Mouse (Mus musculus) embryonic facial prominence, embryonic 13.5 days (tissue): Measurements from ENCODE around the gene Lingo2. TPM values are rescaled to one million over a fixed set of nuclear protein-coding genes. Genes with fewer than 3 reads are reported as not detected.

Experiments used
- ATAC-seq: fragments of 200-750 bp; cut with Nextera tagmentation; 2 replicates; pipeline ENCODE4 v1.8.0; 2017; ENCODE audit warnings: low read depth; ENCODE audit not compliant: insufficient number of reproducible peaks, insufficient read depth, low FRiP score, low TSS enrichment
- H3K27ac ChIP-seq: fragments of 300-500 bp; sonication (generic); 2 replicates; pipeline ENCODE4 v1.5.1; 2015; ENCODE audit warnings: moderate library complexity, mild to moderate bottlenecking, inconsistent platforms
- H3K27me3 ChIP-seq: fragments of 300-500 bp; sonication (generic); 2 replicates; pipeline ENCODE4 v1.6.1; 2015; ENCODE audit warnings: mild to moderate bottlenecking, inconsistent platforms
- H3K36me3 ChIP-seq: fragments of 300-500 bp; sonication (generic); 2 replicates; pipeline ENCODE4 v1.6.1; 2015; ENCODE audit warnings: mild to moderate bottlenecking, inconsistent platforms
- H3K4me1 ChIP-seq: fragments of 300-500 bp; sonication (generic); 2 replicates; pipeline ENCODE4 v1.6.1; 2015; ENCODE audit warnings: inconsistent platforms
- H3K4me2 ChIP-seq: fragments of 300-500 bp; sonication (generic); 2 replicates; pipeline ENCODE4 v1.6.1; 2015; ENCODE audit warnings: moderate library complexity, mild to moderate bottlenecking, inconsistent platforms
- H3K4me3 ChIP-seq: fragments of 300-500 bp; sonication (generic); 2 replicates; pipeline ENCODE4 v1.5.1; 2015; ENCODE audit warnings: mild to moderate bottlenecking, inconsistent platforms
- H3K9ac ChIP-seq: fragments of 300-500 bp; sonication (generic); 2 replicates; pipeline ENCODE4 v1.6.1; 2015; ENCODE audit warnings: mild to moderate bottlenecking, inconsistent platforms
- H3K9me3 ChIP-seq: fragments of 300-500 bp; sonication (generic); 2 replicates; pipeline ENCODE4 v1.6.1; 2016; ENCODE audit warnings: inconsistent platforms
- WGBS: fragments of 180-500 bp; shearing (Covaris S2); methylation state at CpG from one replicate; pipeline ENCODE4 v1.1.7; 2015; ENCODE audit warnings: mixed read lengths; 5-methylcytosine and 5-hydroxymethylcytosine counted together
- polyA plus RNA-seq: library from polyadenylated mRNA; unstranded; fragments of >200 nt; fragmentation: Nextera tagmentation; extraction: Ambion mirVana; gene quantifications from 2 replicates; pipeline ENCODE4 v1.2.1, GENCODE M21; 2015

The Lingo2 gene
- polyA plus RNA-seq, 1 experiment from 2014 or later, result 6.9 TPM

DNA sequence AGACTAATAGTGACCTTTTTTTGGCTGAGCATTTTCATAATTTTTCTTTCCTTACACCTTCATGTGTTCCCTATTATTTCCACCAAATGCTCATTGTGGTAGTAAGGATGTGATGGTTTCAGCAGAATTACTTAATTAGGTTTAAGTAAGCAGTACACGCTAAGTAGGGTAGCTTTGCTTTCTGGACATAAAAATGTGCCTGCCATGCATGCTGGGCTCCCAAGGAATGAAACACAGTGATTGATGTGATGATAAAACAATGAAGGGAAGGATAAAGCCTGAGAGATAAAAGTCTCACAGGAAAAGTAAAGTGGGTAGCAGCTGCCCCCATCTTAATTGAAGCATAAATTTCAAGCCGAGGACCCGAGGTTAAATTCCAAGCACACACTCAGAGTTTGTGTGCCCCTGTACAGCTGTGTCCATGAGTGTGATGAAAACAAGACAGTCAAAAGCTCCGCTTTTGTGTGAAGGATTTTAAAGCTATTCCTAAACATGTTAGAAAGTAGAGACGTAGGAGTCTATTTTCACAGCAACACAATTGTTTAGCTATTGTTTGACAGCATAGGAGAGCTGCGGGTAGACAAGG is 898.7 kb downstream of the Lingo2 start:
- Histone ChIP-seq H3K36me3 (no peaks in the 10 kb centered on the region), H3K27ac (no peak overlapping the region), H3K4me2 (no peak overlapping the region), H3K4me1 (no peaks in the 10 kb centered on the region), H3K9me3 (no peaks in the 10 kb centered on the region), H3K9ac (no peak overlapping the region), H3K27me3 (no peaks in the 10 kb centered on the region), H3K4me3 (no peak overlapping the region)
- WGBS, result 67% methylated on average over 6 of the region's 6 CpGs
- no peak for ATAC-seq

DNA sequence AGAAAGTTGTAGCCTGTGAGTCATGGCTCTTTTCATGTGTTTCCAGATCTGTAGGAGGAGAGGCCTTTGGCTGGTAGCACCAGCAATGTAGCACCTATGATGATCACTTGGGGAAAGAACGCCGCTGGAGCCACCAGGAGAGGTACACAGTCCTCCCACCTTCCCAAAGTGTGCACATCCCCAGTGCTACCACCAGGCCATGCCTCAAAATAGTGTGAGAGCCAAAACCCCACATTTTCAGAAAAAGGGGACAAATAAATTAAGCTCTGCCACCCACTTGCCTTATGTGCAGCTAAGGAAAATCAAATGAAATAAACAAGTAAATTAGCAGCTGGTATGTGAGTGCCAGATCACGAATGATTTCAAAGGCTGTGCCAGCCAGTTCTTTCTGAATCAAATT is 911.2 kb downstream of the Lingo2 start:
- Histone ChIP-seq H3K4me2 (no peak overlapping the region), H3K27ac (no peak overlapping the region), H3K27me3 (no peaks in the 10 kb centered on the region), H3K9ac (no peak overlapping the region), H3K4me3 (no peak overlapping the region), H3K4me1 (no peaks in the 10 kb centered on the region), H3K9me3 (no peaks in the 10 kb centered on the region), H3K36me3 (no peaks in the 10 kb centered on the region)
- 80% methylated on average over 3 of the region's 3 CpGs for WGBS
- ATAC-seq, result no peak

DNA sequence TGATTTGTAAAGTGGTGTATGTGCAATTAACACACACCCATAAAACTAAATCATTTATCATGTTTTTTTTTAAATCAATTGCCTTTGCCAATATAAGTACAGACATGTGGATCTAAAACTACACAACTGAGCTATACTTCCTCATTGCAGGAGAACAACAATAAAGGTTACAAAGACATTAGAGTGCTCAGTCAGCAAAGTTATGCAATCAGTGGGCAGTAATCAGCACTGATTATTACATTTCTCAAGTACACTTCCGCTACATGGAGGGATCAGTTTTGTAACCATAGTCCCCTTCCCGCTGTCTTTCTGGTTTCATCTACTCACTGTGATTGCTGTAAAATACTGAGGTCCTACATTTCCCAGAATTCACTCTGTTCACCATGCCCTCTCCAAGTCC is 912.8 kb downstream of the Lingo2 start:
- no peak overlapping the region for H3K9ac ChIP-seq
- no peak overlapping the region for H3K27ac ChIP-seq
- WGBS, result 83% methylated on average over 2 of the region's 2 CpGs
- no peak overlapping the region for H3K4me3 ChIP-seq
- no peaks in the 10 kb centered on the region for H3K9me3 ChIP-seq
- no peaks in the 10 kb centered on the region for H3K4me1 ChIP-seq
- no peak for ATAC-seq
- no peak overlapping the region for H3K4me2 ChIP-seq
- no peaks in the 10 kb centered on the region for H3K27me3 ChIP-seq
- no peaks in the 10 kb centered on the region for H3K36me3 ChIP-seq

DNA sequence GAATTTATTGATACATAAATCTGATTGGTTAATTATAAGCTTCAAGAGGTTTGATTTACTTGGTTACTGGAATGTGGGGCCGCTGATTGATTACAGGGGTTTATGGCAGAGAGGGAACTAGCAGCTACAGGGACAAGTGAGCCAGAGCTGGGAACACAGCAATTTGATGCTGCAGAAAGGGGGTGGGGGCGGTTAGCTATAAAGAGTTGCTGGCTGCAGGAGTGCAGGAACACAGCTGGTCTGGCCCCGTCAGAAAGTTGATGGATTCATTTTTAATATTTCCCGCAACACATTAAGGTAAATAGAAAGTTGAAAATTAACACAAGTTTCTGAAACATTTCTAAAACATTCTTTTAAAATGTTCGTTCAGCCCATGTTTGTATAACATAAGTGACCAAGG is 919.5 kb downstream of the Lingo2 start:
- ATAC-seq, result no peak
- Histone ChIP-seq H3K27me3 (no peaks in the 10 kb centered on the region), H3K9ac (no peak overlapping the region), H3K36me3 (no peaks in the 10 kb centered on the region), H3K4me1 (no peaks in the 10 kb centered on the region), H3K4me3 (no peak overlapping the region), H3K4me2 (no peak overlapping the region), H3K27ac (no peak overlapping the region), H3K9me3 (no peaks in the 10 kb centered on the region)
- 64% methylated on average over 5 of the region's 5 CpGs for WGBS

DNA sequence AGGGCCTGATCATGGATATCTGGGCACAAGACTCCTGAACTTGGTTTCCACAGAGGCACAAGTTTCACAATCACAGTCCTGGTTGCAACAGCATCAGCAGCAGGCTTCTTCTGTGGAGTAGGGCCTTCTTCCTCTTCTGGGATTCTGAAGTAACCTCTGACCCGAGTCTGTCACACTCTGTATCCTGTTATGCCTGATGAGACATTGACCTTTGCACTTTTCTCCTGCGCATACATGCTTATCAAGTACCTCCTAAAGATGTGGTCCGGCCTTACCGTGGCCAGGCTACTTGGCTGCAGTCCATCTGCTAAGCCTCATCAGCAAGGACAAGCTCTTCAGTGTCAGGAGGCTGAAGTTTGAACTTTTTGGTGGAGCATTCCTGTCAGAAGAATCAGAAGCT is 937.4 kb downstream of the Lingo2 start:
- Histone ChIP-seq H3K27me3 (no peaks in the 10 kb centered on the region), H3K36me3 (no peaks in the 10 kb centered on the region), H3K4me2 (no peak overlapping the region), H3K27ac (no peak overlapping the region), H3K9me3 (no peaks in the 10 kb centered on the region), H3K4me3 (no peak overlapping the region), H3K4me1 (no peaks in the 10 kb centered on the region), H3K9ac (no peak overlapping the region)
- WGBS, result 58% methylated on average over 4 of the region's 4 CpGs
- no peak for ATAC-seq

DNA sequence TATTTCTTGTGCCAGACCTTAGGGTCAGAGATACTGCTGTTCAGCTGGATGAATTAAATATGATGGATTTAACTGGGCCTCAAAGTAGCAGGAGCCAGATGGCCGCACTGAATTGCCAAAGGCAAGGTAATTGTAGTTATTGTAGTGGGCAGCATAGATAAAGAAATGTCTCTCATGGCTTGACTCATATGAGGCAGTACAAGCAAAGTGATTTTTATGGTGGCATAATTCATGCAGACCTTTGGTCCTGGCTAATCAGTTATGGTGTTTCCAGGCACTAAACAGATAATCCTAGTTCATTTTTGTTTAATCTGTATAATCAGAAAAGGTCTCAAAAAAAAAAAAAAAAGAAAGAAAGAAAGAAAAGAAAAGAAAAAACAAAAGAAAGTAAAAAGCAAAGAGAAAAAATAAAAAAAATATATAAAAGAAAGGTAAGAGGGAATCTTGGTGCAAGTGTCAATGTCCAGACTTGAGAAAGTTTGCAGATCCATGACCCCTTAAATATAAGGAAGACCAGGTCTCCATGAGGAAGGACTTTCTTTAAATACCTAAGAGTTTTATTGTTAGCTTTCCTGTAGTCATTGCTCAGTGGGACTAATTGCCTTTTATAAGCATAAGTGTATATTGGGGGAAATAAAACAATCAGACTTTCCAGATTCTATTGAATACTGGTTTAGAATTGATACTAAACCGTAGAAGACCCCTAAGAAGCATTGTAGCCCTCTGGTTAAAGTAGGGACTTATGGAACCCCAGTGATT is 959.4 kb downstream of the Lingo2 start:
- Histone ChIP-seq H3K4me3 (no peak overlapping the region), H3K27ac (no peak overlapping the region), H3K27me3 (no peaks in the 10 kb centered on the region), H3K9ac (no peak overlapping the region), H3K9me3 (no peaks in the 10 kb centered on the region), H3K4me2 (no peak overlapping the region), H3K36me3 (no peaks in the 10 kb centered on the region), H3K4me1 (no peaks in the 10 kb centered on the region)
- no peak for ATAC-seq
- WGBS, result 83% methylated on average over 2 of the region's 2 CpGs

DNA sequence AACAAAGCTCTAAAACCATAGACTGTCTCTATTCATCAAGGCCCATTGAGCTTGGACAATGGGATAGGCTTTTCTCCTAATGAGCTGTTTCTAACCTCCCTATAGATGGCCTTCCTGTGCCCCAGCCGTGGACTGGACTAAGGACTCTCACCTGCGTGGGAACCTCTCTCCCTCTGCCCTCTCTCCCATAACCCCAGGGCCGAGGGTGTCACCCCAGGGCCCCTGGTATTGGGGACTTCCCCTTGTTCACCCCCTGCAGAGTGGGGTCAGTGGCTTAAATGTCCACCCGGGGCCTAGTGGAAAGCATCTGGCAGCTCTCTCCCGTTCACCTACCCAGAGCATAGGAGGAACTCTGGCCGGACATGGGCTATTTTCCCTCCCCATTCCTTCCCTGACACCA is 965.5 kb downstream of the Lingo2 start:
- H3K4me3 ChIP-seq, result no peak overlapping the region
- no peak overlapping the region for H3K27ac ChIP-seq
- WGBS, result 81% methylated on average over 6 of the region's 6 CpGs

DNA sequence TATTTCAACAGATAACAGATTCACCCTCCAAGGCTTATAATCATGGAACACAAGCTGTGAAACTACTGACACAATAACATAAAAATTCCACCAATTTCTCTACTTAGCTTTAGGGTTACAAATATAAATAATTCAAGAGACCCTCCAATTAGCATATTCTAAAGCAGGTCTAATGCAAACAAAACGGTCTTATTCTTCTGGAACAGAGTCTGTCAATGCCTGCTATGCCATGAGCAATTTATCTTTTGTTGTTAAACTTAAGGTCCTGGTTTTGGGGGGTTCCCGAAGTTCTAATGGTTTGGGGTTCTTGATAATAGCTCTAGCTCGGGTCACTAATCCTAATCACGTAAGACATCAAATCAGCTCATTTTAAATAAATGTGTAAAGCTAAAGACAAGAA is 988.0 kb downstream of the Lingo2 start:
- Histone ChIP-seq H3K9me3 (no peaks in the 10 kb centered on the region), H3K9ac (no peak overlapping the region), H3K4me1 (no peaks in the 10 kb centered on the region), H3K27me3 (no peaks in the 10 kb centered on the region), H3K36me3 (no peaks in the 10 kb centered on the region), H3K4me3 (no peak overlapping the region), H3K27ac (no peak overlapping the region), H3K4me2 (no peak overlapping the region)
- 79% methylated on average over 4 of the region's 4 CpGs for WGBS
- no peak for ATAC-seq

More for the DNA sequence above, 965.5 kb downstream of the Lingo2 start:
- Histone ChIP-seq H3K27me3 (no peaks in the 10 kb centered on the region), H3K4me2 (no peak overlapping the region), H3K36me3 (no peaks in the 10 kb centered on the region), H3K4me1 (no peaks in the 10 kb centered on the region), H3K9ac (no peak overlapping the region), H3K9me3 (no peaks in the 10 kb centered on the region)
- ATAC-seq, result no peak

DNA sequence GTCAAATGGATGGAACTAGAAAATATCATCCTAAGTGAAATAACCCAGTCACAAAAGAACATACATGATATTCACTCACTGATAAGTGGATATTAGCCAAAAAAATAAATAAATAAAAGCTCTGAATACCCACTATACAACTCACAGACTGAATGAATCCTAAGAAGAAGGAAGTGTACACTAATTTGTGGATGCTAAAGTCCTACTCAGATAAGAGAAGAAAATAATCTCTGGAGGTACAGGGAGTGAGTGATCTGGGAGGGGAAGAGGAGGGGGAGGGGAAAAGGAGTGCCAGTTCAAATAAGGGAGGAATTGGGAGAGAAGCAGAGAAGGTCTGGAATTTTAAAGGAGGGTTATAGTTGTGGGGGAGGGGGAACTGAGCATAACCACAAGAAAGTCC is 999.7 kb downstream of the Lingo2 start:
- H3K9ac ChIP-seq, result no peak overlapping the region
- no peak overlapping the region for H3K4me3 ChIP-seq
- H3K9me3 ChIP-seq, result no peaks in the 10 kb centered on the region
- no peak for ATAC-seq
- H3K27ac ChIP-seq, result no peak overlapping the region
- no peaks in the 10 kb centered on the region for H3K27me3 ChIP-seq
- H3K4me2 ChIP-seq, result no peak overlapping the region
- no peaks in the 10 kb centered on the region for H3K4me1 ChIP-seq
- H3K36me3 ChIP-seq, result no peaks in the 10 kb centered on the region

DNA sequence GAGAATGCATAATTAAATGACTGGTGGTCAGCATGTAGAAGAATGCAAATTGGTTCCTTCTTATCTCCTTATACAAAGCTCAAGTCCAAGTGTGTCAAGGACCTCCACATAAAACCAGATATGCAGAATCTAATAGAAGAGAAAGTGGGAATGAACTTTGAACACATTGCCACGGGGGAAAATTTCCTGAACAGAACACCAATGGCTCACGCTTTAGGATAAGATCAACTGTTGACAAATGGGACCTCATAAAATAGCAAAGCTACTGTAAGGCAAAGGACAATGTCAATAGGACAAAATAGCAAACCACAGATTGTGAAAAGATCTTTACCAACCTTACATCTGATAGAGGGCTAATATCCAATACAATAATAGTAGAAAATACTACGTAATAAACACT is 1000.3 kb downstream of the Lingo2 start:
- no peaks in the 10 kb centered on the region for H3K9me3 ChIP-seq
- H3K4me2 ChIP-seq, result no peak overlapping the region
- ATAC-seq, result no peak
- no peaks in the 10 kb centered on the region for H3K27me3 ChIP-seq
- WGBS, result 89% methylated on average over 3 of the region's 3 CpGs
- no peak overlapping the region for H3K27ac ChIP-seq
- H3K36me3 ChIP-seq, result no peaks in the 10 kb centered on the region
- H3K4me3 ChIP-seq, result no peak overlapping the region
- H3K9ac ChIP-seq, result no peak overlapping the region
- H3K4me1 ChIP-seq, result no peaks in the 10 kb centered on the region

DNA sequence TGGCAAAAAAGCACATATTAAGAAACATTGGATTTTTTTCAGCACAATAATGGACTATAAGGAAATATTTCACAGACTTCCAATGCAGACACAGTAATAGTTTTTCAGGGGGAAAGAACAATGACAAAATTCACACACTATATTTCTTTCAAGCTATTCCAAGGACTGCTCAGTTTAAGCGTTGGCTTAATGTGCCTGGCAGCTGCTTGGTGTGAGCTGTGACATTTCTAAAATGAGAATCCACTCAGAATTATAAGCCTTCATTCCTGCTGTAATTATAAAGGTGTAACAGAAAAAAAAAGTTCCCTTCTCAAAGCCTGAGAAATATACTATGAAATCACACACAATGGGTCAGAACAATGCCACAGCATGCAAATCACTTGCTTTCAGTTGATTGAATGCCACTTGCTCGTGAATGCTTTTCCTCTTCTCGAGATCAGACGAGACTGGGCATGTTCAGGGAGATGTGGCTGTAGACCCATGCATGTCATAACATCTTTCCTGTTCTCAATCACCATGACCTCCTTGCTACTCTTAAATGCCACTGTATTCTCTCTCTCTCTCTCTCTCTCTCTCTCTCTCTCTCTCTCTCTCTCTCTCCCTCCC is 1017.4 kb downstream of the Lingo2 start:
- Histone ChIP-seq H3K9ac (no peak overlapping the region), H3K4me3 (no peak overlapping the region), H3K27ac (no peak overlapping the region), H3K27me3 (no peaks in the 10 kb centered on the region), H3K4me2 (no peak overlapping the region), H3K9me3 (no peaks in the 10 kb centered on the region), H3K4me1 (no peaks in the 10 kb centered on the region), H3K36me3 (no peaks in the 10 kb centered on the region)
- no peak for ATAC-seq
- WGBS, result 56% methylated on average over 4 of the region's 4 CpGs

DNA sequence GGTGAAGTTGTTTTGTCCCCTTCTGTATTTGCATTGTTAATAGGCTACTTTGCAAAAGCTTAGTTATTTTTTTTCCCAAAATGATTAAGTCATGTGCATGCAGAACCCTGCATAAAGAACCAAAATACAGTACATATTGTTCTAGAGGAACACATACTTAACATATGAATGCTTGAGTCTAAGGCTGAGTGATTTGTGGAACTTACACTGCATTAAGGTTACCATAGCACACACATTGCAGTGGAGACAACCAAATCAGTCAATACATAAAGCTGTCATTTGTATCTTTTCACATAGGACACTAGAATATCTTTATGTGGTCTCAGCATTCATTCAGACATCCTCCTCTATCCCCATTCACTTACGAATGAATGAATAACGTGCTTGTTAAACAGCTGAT is 1023.8 kb downstream of the Lingo2 start:
- no peak overlapping the region for H3K4me2 ChIP-seq

More for the DNA sequence above, 1023.8 kb downstream of the Lingo2 start:
- Histone ChIP-seq H3K27me3 (no peaks in the 10 kb centered on the region), H3K4me1 (no peaks in the 10 kb centered on the region), H3K27ac (no peak overlapping the region), H3K9me3 (no peaks in the 10 kb centered on the region), H3K4me3 (no peak overlapping the region), H3K36me3 (no peaks in the 10 kb centered on the region), H3K9ac (no peak overlapping the region)
- WGBS, result 94% methylated on average over 2 of the region's 2 CpGs
- no peak for ATAC-seq
